Mouse (Mus musculus): ENCODE measurements at regions not wholly inside any gene's neighbourhood (a gene's known extent, or its start where the extent isn't known, plus 50 kb on each side); places are given as distances from the start of the nearest gene placed in this dataset.

DNA sequence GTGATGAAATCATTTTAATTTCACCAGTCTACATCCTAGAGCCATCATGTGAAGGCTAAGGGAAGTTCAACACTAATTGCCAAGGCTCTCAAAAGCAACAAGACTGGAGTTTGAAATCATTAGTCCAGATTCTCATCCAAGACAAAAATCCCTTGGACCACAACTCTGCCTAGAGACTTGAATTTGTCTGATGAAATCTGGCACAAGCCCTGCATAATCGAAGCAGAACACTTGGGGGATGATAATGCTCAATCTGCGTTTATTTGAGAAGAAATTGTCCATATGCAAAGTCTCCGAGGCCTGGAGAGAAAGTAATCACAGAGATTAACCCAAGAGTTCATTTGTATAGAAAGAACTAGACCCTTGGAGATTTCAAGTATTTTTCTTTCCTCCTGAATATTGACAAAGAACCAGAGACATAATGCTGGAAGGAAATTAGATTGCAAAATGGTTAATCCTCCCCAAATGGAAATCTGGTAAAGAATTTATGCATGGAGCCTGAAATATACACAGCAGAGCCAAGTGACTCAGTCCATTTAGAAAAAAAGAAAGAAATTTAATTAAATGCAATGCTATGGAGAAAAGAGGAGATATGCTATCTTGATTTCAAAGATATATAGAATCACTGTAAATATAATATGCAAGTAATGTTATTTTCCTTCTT is 320.8 kb upstream of the Emcn start:
- Histone ChIP-seq H3K27me3 (ENCODE audit: control insufficient read depth, insufficient read depth, low read length) (no peaks in the 10 kb centered on the region), H3K4me1 (ENCODE audit: control insufficient read depth, insufficient read depth, low read length) (no peaks in the 10 kb centered on the region), H3K36me3 (ENCODE audit: control insufficient read depth, insufficient read depth, low read length) (no peaks in the 10 kb centered on the region), H3K27ac (ENCODE audit: control insufficient read depth, insufficient read depth, low read depth, low read length) (no peak overlapping the region), H3K4me3 (ENCODE audit: control insufficient read depth, low read depth, low read length) (no peak overlapping the region)
- TF ChIP-seq CTCF (IDR thresholded peaks at IDR 0.05; ENCODE audit: control insufficient read depth, insufficient read depth, insufficient replicate concordance, low read depth, low read length), result no peak
- TF ChIP-seq POLR2A (IDR thresholded peaks at IDR 0.05; ENCODE audit: control insufficient read depth, low read depth, low read length), result no peak

- TF ChIP-seq CTCF (IDR thresholded peaks at IDR 0.05; ENCODE audit: control insufficient read depth, insufficient read depth, insufficient replicate concordance, low read depth, low read length), result no peak
- no peak for TF ChIP-seq POLR2A (IDR thresholded peaks at IDR 0.05; ENCODE audit: control insufficient read depth, low read depth, low read length)
- H3K4me1 ChIP-seq (ENCODE audit: control insufficient read depth, insufficient read depth, low read length), result no peaks in the 10 kb centered on the region
- H3K27ac ChIP-seq (ENCODE audit: control insufficient read depth, insufficient read depth, low read depth, low read length), result no peak overlapping the region
- no peak overlapping the region for H3K4me3 ChIP-seq (ENCODE audit: control insufficient read depth, low read depth, low read length)
- H3K36me3 ChIP-seq (ENCODE audit: control insufficient read depth, insufficient read depth, low read length), result no peaks in the 10 kb centered on the region
- no peaks in the 10 kb centered on the region for H3K27me3 ChIP-seq (ENCODE audit: control insufficient read depth, insufficient read depth, low read length)
These were observed 311.3 kb upstream of the Emcn start for GRCm38 (mm10) chr3:137029546-137029945.

- TF ChIP-seq POLR2A (IDR thresholded peaks at IDR 0.05; ENCODE audit: control insufficient read depth, low read depth, low read length), result no peak
- TF ChIP-seq CTCF (IDR thresholded peaks at IDR 0.05; ENCODE audit: control insufficient read depth, insufficient read depth, insufficient replicate concordance, low read depth, low read length), result no peak
- H3K4me3 ChIP-seq (ENCODE audit: control insufficient read depth, low read depth, low read length), result no peak overlapping the region
- H3K27ac ChIP-seq (ENCODE audit: control insufficient read depth, insufficient read depth, low read depth, low read length), result no peak overlapping the region
- no peaks in the 10 kb centered on the region for H3K4me1 ChIP-seq (ENCODE audit: control insufficient read depth, insufficient read depth, low read length)
- H3K36me3 ChIP-seq (ENCODE audit: control insufficient read depth, insufficient read depth, low read length), result no peaks in the 10 kb centered on the region
- no peaks in the 10 kb centered on the region for H3K27me3 ChIP-seq (ENCODE audit: control insufficient read depth, insufficient read depth, low read length)
These were observed 308.1 kb upstream of the Emcn start for GRCm38 (mm10) chr3:137032802-137033201.

DNA sequence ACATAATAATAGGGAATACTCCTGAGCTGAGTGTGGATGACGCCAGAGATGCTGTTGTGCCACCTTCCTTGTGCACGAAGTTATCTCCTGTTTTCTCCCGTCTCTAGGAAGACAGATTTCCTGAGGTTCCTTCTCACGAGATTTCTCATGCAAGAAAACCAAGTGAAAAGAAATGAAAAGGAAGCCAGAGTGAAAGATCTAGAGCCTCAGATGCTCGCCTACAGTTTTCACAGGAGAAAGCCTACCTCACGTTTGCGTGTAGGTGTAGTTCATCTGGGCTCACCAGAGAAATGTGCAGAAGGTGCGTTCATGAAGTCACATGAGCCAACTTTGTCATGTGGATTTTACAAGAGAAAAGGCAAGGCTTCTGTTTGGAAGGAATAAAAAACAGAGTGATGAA is 301.2 kb upstream of the Emcn start:
- Histone ChIP-seq H3K4me1 (ENCODE audit: control insufficient read depth, insufficient read depth, low read length) (no peaks in the 10 kb centered on the region), H3K36me3 (ENCODE audit: control insufficient read depth, insufficient read depth, low read length) (no peaks in the 10 kb centered on the region), H3K4me3 (ENCODE audit: control insufficient read depth, low read depth, low read length) (no peak overlapping the region), H3K27me3 (ENCODE audit: control insufficient read depth, insufficient read depth, low read length) (no peaks in the 10 kb centered on the region), H3K27ac (ENCODE audit: control insufficient read depth, insufficient read depth, low read depth, low read length) (no peak overlapping the region)
- TF ChIP-seq CTCF (IDR thresholded peaks at IDR 0.05; ENCODE audit: control insufficient read depth, insufficient read depth, insufficient replicate concordance, low read depth, low read length), result no peak
- no peak for TF ChIP-seq POLR2A (IDR thresholded peaks at IDR 0.05; ENCODE audit: control insufficient read depth, low read depth, low read length)

GRCm38 (mm10) chr3:137056544-137057224 is 284.2 kb upstream of the Emcn start:
- no peaks in the 10 kb centered on the region for H3K4me1 ChIP-seq (ENCODE audit: control insufficient read depth, insufficient read depth, low read length)
- H3K27ac ChIP-seq (ENCODE audit: control insufficient read depth, insufficient read depth, low read depth, low read length), result no peak overlapping the region
- no peaks in the 10 kb centered on the region for H3K27me3 ChIP-seq (ENCODE audit: control insufficient read depth, insufficient read depth, low read length)
- H3K36me3 ChIP-seq (ENCODE audit: control insufficient read depth, insufficient read depth, low read length), result no peaks in the 10 kb centered on the region
- no peak for TF ChIP-seq CTCF (IDR thresholded peaks at IDR 0.05; ENCODE audit: control insufficient read depth, insufficient read depth, insufficient replicate concordance, low read depth, low read length)
- TF ChIP-seq POLR2A (IDR thresholded peaks at IDR 0.05; ENCODE audit: control insufficient read depth, low read depth, low read length), result no peak
- H3K4me3 ChIP-seq (ENCODE audit: control insufficient read depth, low read depth, low read length), result no peak overlapping the region

DNA sequence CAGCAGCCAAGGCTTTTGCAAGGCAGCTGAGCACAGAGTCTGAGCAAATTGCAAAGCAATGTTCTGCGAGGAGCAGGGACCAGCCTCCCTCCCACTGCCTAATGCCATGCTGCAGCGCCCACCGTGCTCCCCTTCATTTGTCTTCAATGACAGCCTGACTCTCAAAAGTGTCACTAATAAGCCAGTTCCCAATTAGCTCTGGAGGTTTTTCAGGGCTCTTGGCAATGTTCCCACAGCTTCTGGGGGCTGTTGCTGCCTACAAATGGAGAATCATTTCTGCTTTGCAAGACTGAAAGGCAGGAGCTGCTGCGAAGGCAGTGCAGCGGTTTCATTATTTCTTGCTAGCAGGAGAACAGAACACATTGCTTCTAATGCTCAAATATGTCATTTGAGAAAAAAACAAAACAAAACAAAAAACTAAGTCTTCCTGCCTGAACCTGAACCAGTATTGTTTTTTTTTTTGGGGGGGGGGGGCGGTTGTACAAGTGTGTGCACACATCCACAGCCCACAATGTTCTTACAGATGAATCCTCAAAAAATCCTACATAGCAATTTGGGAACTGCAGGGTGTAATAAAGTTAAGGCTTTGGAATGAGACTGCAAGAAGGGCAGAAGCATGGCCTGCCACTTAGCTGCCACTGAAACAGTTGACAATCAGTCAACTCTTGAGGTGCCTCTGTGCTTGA is 283.5 kb upstream of the Emcn start:
- no peak overlapping the region for H3K27ac ChIP-seq (ENCODE audit: control insufficient read depth, insufficient read depth, low read depth, low read length)
- H3K4me1 ChIP-seq (ENCODE audit: control insufficient read depth, insufficient read depth, low read length), result no peaks in the 10 kb centered on the region
- H3K36me3 ChIP-seq (ENCODE audit: control insufficient read depth, insufficient read depth, low read length), result no peaks in the 10 kb centered on the region
- H3K4me3 ChIP-seq (ENCODE audit: control insufficient read depth, low read depth, low read length), result no peak overlapping the region
- TF ChIP-seq POLR2A (IDR thresholded peaks at IDR 0.05; ENCODE audit: control insufficient read depth, low read depth, low read length) (no peak), CTCF (IDR thresholded peaks at IDR 0.05; ENCODE audit: control insufficient read depth, insufficient read depth, insufficient replicate concordance, low read depth, low read length) (no peak)
- no peaks in the 10 kb centered on the region for H3K27me3 ChIP-seq (ENCODE audit: control insufficient read depth, insufficient read depth, low read length)

DNA sequence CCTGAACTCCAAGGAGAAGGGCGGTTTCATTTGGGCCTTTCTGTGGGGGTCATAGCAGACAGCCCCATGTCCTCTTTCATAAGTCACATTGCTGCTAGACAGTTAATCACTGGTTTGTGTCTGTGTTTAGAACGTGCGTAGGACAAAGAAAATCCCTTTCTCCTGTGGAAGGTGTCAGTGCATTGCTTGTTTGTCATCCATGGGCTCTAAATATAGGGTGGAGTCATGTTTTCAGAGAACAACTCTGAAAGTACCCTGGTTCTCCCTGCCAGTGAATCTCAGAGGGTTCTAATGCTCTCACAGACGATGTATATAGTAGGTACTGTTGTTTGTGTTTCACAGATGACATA is 283.0 kb upstream of the Emcn start:
- H3K27me3 ChIP-seq (ENCODE audit: control insufficient read depth, insufficient read depth, low read length), result no peaks in the 10 kb centered on the region
- H3K27ac ChIP-seq (ENCODE audit: control insufficient read depth, insufficient read depth, low read depth, low read length), result no peak overlapping the region
- H3K4me1 ChIP-seq (ENCODE audit: control insufficient read depth, insufficient read depth, low read length), result no peaks in the 10 kb centered on the region
- H3K4me3 ChIP-seq (ENCODE audit: control insufficient read depth, low read depth, low read length), result no peak overlapping the region
- TF ChIP-seq POLR2A (IDR thresholded peaks at IDR 0.05; ENCODE audit: control insufficient read depth, low read depth, low read length) (no peak), CTCF (IDR thresholded peaks at IDR 0.05; ENCODE audit: control insufficient read depth, insufficient read depth, insufficient replicate concordance, low read depth, low read length) (no peak)
- no peaks in the 10 kb centered on the region for H3K36me3 ChIP-seq (ENCODE audit: control insufficient read depth, insufficient read depth, low read length)

Measured in testis, adult 2 months (tissue).